Mouse (Mus musculus) MN1 (cell line): Measurements from ENCODE around the gene Irx1.

Experiments
- DNase-seq: peaks from one replicate; pipeline ENCODE4 v3.0.0-alpha.2; 2016; ENCODE audit warnings: low spot score

Gene Irx1

GRCm38 (mm10) chr13:71963356-71964351 is at the start of gene Irx1:
Irx1 (minus strand) TSS chr13:71963723.
- no peak for DNase-seq

GRCm38 (mm10) chr13:71979932-71980655 is 16.6 kb upstream of the Irx1 start:
- no peak for DNase-seq

GRCm38 (mm10) chr13:71975753-71976152 is 12.2 kb upstream of the Irx1 start:
- DNase-seq = no peak

- DNase-seq = no peak
These were observed 4.8 kb upstream of the Irx1 start for GRCm38 (mm10) chr13:71968286-71968685.

- DNase-seq = no peak
These were observed 4.1 kb upstream of the Irx1 start for GRCm38 (mm10) chr13:71967341-71968250.

GRCm38 (mm10) chr13:71966631-71967030 is 3.1 kb upstream of the Irx1 start:
- DNase-seq = no peak

GRCm38 (mm10) chr13:71964366-71964765 is 843 bp upstream of the Irx1 start:
- no peak for DNase-seq

- no peak for DNase-seq
These were observed 715 bp downstream of the Irx1 start for GRCm38 (mm10) chr13:71962661-71963355.

GRCm38 (mm10) chr13:71961891-71962660 is 1.4 kb downstream of the Irx1 start:
- no peak for DNase-seq

GRCm38 (mm10) chr13:71960846-71961735 is 2.4 kb downstream of the Irx1 start:
- no peak for DNase-seq

- no peak for DNase-seq
These were observed 3.2 kb downstream of the Irx1 start for GRCm38 (mm10) chr13:71960277-71960672.

- DNase-seq = no peak
These were observed 3.9 kb downstream of the Irx1 start for GRCm38 (mm10) chr13:71959361-71960276.

GRCm38 (mm10) chr13:71958651-71959050 is 4.9 kb downstream of the Irx1 start:
- DNase-seq = no peak

GRCm38 (mm10) chr13:71957811-71958351 is 5.6 kb downstream of the Irx1 start:
- DNase-seq = no peak

GRCm38 (mm10) chr13:71957147-71957546 is 6.4 kb downstream of the Irx1 start:
- DNase-seq = no peak

- DNase-seq = no peak
These were observed 7.0 kb downstream of the Irx1 start for GRCm38 (mm10) chr13:71956481-71956880.

GRCm38 (mm10) chr13:71951966-71952365 is 11.6 kb downstream of the Irx1 start:
- DNase-seq = no peak

GRCm38 (mm10) chr13:71949859-71950258 is 13.7 kb downstream of the Irx1 start:
- no peak for DNase-seq
